Mouse (Mus musculus): ENCODE data around the gene Olfr1564.
"Not testable (repeated sequence)": the region's sequence is repeated elsewhere in the genome, so short reads cannot be mapped to it uniquely, and the experiment has no call there.

The Olfr1564 gene

DNA sequence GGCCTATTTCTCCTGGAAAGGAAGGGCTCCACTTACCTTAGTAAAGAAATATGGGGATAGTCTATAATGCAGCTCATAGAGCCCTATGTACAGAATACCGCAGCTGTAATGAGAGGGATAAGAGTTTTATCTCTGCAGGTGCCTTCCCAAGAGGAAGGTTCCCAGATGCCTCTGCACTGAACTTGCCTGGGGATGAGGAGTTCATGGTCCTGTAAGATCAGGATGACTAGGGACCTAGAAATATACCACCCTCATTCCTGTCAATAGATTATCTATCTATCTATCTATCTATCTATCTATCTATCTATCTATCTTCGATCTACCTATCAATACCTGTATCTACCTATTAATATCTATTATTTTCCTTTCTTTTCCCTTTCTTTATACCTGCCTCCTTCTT is at the start of gene Olfr1564:
TSS of gene Olfr1564 (minus strand) at position 101 of the 400 bp plus-strand sequence.
- DNase-seq: no peak

DNA sequence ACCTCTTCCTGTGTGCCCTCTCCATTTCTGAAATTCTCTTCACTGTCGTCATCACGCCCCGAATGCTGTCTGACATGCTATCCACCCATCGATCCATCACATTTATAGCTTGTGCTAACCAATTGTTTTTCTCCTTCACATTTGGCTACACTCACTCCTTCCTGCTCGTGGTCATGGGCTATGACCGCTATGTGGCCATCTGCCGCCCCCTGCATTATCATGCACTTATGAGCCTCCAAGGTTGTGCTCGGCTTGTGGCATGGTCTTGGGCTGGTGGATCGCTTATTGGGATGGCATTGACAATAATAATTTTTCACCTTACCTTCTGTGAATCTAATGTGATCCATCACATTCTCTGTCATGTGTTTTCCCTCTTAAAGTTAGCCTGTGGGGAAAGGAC is 47.4 kb upstream of the Olfr1564 start:
- no peak for DNase-seq

DNA sequence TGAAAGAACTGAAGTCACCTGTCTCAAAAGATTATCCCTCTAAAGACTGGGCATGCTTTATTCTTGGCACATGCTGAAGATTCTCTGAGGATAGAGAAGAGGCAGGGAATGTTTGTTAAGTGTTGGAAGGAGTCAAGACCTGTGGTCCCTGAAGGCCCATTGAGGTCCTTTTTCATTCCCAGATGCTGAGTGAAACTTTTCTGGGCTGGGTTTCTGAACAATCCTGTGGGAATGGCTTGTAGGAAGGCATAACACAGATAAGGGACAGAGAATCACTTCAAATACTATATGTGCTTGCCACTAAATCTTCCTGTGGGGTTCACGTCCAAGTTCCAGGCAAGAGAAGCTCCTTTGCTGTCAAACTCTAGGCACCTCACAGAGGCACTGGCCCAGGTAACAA is 42.9 kb upstream of the Olfr1564 start, which contains the start of gene Olfr63:
TSS of gene Olfr63 (plus strand) at position 301 of the 400 bp plus-strand sequence.
- no peak for DNase-seq

DNA sequence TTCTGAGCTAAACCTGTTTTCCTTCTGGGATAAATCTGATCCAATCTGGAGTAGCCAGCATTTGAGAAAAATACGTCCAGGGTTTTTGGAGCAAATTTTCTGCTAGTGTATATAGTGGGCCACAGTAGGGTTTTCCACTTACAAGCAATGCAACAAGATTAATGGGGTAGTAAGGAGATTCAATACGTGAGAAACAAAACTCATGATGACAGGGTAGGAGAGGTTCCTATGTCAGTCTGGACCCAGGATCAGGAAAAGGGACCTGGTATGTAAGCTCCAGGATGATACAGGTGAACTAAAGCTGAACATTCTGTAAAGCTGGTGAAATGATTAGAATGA is 33.8 kb upstream of the Olfr1564 start:
- not testable (repeated sequence) for DNase-seq

DNA sequence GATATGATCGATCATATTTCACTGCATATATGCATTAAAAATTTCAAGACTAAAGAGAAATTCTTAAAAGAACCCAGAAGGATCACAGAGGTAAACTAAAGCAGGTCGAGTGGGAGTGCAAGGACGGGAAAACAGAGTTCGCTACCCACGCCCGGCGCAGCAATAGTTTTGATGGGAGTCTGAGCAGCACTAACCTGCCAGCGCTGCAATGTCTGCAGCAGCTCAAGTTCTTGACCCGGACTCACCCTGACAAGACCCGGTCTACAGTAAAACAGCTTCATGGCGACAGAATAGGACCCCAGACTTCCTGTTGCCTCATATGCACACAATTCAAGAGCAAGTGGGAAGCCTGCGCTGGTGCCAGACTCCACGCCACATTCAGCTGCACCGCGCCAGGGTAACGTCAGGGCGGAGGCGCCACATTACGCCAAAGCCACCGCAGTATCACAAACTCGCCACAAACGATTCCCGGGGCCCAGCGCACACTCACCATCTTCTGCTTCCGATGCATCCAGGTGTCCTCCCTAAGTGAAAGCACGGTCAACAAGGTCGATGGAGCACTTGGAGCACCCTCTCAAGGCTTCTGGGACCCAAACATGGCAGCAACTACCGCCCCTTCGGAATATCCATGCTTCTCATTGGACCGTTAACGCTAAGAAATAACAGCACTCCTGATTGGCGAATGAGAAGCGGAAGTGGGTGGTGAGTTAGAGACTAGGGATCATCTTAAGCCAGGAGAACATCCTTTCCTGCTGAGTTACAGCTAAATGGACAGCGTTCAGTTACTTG is 33.2 kb upstream of the Olfr1564 start, which contains the start of gene Zfp955a:
TSS of gene Zfp955a (minus strand) at position 616 of the 789 bp plus-strand sequence.
- DNase-seq: not testable (repeated sequence)

DNA sequence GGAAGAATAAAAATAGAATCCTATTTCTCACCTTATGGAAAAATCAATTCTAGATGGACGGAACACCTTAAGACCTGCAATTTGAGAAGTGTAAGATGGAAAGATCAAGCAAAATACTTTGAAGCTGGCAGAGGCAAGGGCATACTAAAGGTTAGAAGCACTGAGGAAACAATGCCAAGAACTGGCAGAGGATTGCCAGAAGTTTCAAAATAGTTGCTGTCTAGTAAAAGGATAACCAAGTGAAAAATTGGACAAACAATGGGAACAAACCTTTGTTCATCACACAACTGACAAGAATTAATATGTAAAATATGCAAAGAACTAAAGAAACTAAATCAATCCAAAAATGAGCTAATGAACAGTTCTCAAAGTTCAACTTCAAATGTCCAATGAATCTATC is 15.2 kb upstream of the Olfr1564 start:
- not testable (repeated sequence) for DNase-seq

DNA sequence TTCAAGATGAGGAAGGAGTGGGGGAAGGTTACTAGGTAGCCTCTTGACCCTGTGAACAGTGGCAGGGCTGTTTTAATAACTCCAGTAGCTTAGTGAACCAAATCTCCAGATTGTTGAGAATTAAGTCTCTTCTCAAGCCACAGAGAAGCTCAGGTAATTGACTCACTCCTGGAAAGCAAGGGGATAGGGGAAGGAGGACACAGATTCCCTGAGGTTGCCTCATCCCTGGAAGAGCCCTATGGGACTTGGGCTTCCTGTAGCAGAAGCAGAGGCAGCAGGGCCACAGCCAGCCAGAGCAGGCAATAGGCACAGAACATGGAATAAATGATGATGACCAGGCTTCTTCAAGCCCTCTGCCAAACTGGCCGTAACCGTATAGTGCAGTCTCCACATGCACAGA is 30.5 kb downstream of the Olfr1564 start, which contains the start of gene Olfr239:
TSS of gene Olfr239 (plus strand) at position 301 of the 400 bp plus-strand sequence.
- not testable (repeated sequence) for DNase-seq

DNA sequence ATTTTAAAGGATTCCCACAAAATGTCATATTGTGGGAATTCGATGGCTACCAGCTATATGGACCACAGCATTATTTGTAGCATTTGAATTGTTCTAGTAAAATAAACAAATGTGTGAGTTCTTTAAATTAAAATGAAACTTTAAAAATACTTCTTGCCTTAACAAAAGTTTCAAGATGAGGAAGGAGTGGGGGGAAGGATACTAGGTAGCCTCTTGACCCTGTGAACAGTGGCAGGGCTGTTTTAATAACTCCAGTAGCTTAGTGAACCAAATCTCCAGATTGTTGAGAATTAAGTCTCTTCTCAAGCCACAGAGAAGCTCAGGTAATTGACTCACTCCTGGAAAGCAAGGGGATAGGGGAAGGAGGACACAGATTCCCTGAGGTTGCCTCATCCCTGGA is 53.3 kb downstream of the Olfr1564 start, which contains the start of gene Olfr55:
TSS of gene Olfr55 (plus strand) at position 301 of the 400 bp plus-strand sequence.
- DNase-seq: not testable (repeated sequence)

Data from right cerebral cortex, adult 18-20 months (tissue).